Mouse (Mus musculus) limb, embryonic 12.5 days (tissue): ENCODE data around the gene Dstyk. TPM values are rescaled to one million over a fixed set of nuclear protein-coding genes. Genes with fewer than 3 reads are reported as not detected.
"Not testable (repeated sequence)": the region's sequence is repeated elsewhere in the genome, so short reads cannot be mapped to it uniquely, and the experiment has no call there.

Experiments
- ATAC-seq: fragments of 200-750 bp; cut with Nextera tagmentation; 2 replicates; pipeline ENCODE4 v1.8.0; 2017; ENCODE audit warnings: low read depth, moderate TSS enrichment; ENCODE audit not compliant: insufficient number of reproducible peaks, insufficient read depth, low FRiP score, low TSS enrichment
- H3K27ac ChIP-seq: fragments of 300-500 bp; sonication (generic); 2 replicates; pipeline ENCODE4 v1.5.1; 2016; ENCODE audit warnings: mild to moderate bottlenecking, moderate library complexity
- H3K27me3 ChIP-seq: fragments of 300-500 bp; sonication (generic); 2 replicates; pipeline ENCODE4 v1.6.1; 2016; ENCODE audit warnings: mild to moderate bottlenecking, moderate library complexity
- H3K36me3 ChIP-seq: fragments of 300-500 bp; sonication (generic); 2 replicates; pipeline ENCODE4 v1.6.1; 2016; ENCODE audit warnings: mild to moderate bottlenecking, moderate library complexity
- H3K4me1 ChIP-seq: fragments of 300-500 bp; sonication (generic); replicated peaks from 2 replicates; pipeline ENCODE4 v1.6.1; 2016
- H3K4me2 ChIP-seq: fragments of 300-500 bp; sonication (generic); 2 replicates; pipeline ENCODE4 v1.6.1; 2016; ENCODE audit warnings: mild to moderate bottlenecking, moderate library complexity
- H3K4me3 ChIP-seq: fragments of 300-500 bp; sonication (generic); replicated peaks from 2 replicates; pipeline ENCODE4 v1.5.1; 2016; ENCODE audit warnings: mild to moderate bottlenecking
- H3K9ac ChIP-seq: fragments of 300-500 bp; sonication (generic); replicated peaks from 2 replicates; pipeline ENCODE4 v1.6.1; 2016; ENCODE audit warnings: mild to moderate bottlenecking, moderate library complexity
- H3K9me3 ChIP-seq: fragments of 300-500 bp; sonication (generic); 2 replicates; pipeline ENCODE4 v1.6.1; 2016; ENCODE audit warnings: mild to moderate bottlenecking, moderate library complexity
- WGBS: fragments of 180-500 bp; shearing (Covaris S2); methylation state at CpG from one replicate; pipeline ENCODE4 v1.1.7; 2016; 5-methylcytosine and 5-hydroxymethylcytosine counted together
- polyA plus RNA-seq: library from polyadenylated mRNA; unstranded; fragments of >200 nt; fragmentation: Nextera tagmentation; extraction: Ambion mirVana; gene quantifications from 2 replicates; pipeline ENCODE4 v1.2.1, GENCODE M21; 2016

The Dstyk gene
- polyA plus RNA-seq, 1 experiment from 2014 or later: 21.3 TPM

GRCm38 (mm10) chr1:132437389-132437788 is 20.0 kb downstream of the Dstyk start:
- Histone ChIP-seq H3K27me3 (no peaks in the 10 kb centered on the region), H3K4me2 (no peak overlapping the region), H3K4me3 (no peak overlapping the region), H3K9ac (no peak overlapping the region), H3K9me3 (peaks cover 6% of the 10 kb centered on the region), H3K4me1 (no peaks in the 10 kb centered on the region), H3K27ac (peak overlapping the region; percentile 20; the same call in 1 of the 2 replicates), H3K36me3 (peaks cover 59% of the 10 kb centered on the region)
- no peak for ATAC-seq
- WGBS: 85% methylated on average over 5 of the region's 5 CpGs

- Histone ChIP-seq H3K9me3 (peaks cover 6% of the 10 kb centered on the region), H3K36me3 (peaks cover 62% of the 10 kb centered on the region), H3K4me3 (no peak overlapping the region), H3K27ac (no peak overlapping the region), H3K9ac (no peak overlapping the region), H3K4me1 (no peaks in the 10 kb centered on the region), H3K4me2 (no peak overlapping the region), H3K27me3 (no peaks in the 10 kb centered on the region)
- ATAC-seq: no peak
- WGBS: 70% methylated on average over 1 of the region's 1 CpGs
Observed at GRCm38 (mm10) chr1:132440896-132441435, 23.6 kb downstream of the Dstyk start.

DNA sequence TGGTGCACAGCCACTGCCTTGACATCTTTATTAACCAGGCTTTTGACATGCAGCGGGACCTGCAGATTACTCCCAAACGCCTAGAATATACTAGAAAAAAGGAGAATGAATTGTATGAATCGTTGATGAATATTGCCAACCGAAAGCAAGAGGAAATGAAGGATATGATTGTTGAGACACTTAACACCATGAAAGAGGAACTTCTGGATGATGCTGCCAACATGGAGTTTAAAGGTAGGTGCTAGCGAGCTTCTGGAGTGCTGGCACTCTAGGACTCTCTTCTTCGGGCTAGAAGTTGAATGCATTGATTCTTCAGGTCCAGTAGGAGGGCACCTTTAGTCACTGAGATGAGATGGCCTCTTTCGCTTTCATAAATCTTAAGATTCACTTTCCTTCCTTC is 32.4 kb downstream of the Dstyk start:
- Histone ChIP-seq H3K4me1 (no peaks in the 10 kb centered on the region), H3K4me3 (no peak overlapping the region), H3K9me3 (no peaks in the 10 kb centered on the region), H3K9ac (no peak overlapping the region), H3K36me3 (peaks cover 77% of the 10 kb centered on the region), H3K27ac (no peak overlapping the region), H3K27me3 (no peaks in the 10 kb centered on the region), H3K4me2 (no peak overlapping the region)
- ATAC-seq: no peak
- WGBS: 95% methylated on average over 7 of the region's 7 CpGs

- no peak for ATAC-seq
- H3K27me3 ChIP-seq: no peaks in the 10 kb centered on the region
- H3K9me3 ChIP-seq: no peaks in the 10 kb centered on the region
- H3K27ac ChIP-seq: no peak overlapping the region
- H3K4me3 ChIP-seq: no peak overlapping the region
- no peaks in the 10 kb centered on the region for H3K4me1 ChIP-seq
- no peak overlapping the region for H3K4me2 ChIP-seq
- peaks cover 73% of the 10 kb centered on the region for H3K36me3 ChIP-seq
- 66% methylated on average over 5 of the region's 5 CpGs for WGBS
- no peak overlapping the region for H3K9ac ChIP-seq
Observed at GRCm38 (mm10) chr1:132464651-132465050, 47.3 kb downstream of the Dstyk start.

GRCm38 (mm10) chr1:132468926-132469325 is 51.6 kb downstream of the Dstyk start:
- Histone ChIP-seq H3K9ac (no peak overlapping the region), H3K9me3 (no peaks in the 10 kb centered on the region), H3K4me2 (no peak overlapping the region), H3K4me3 (no peak overlapping the region), H3K27ac (no peak overlapping the region), H3K4me1 (no peaks in the 10 kb centered on the region), H3K36me3 (peaks cover 32% of the 10 kb centered on the region), H3K27me3 (no peaks in the 10 kb centered on the region)
- no peak for ATAC-seq

DNA sequence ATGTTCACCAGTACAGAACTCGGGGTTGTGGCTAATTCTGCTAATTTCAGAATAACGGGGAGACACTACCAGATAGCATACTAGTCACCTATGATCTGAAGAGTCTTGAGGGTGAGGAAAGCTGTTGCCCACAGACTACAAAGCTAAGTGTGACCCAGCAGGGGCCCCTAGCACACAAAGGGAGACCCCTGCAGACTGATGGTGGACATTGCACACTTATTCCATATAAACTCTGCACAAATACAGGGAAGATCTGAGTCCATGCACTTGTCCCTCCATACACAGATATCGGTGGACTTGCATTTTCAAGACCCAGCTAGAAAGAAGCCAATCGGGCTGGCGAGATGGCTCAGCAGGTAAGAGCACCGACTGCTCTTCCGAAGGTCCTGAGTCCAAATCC is 52.2 kb downstream of the Dstyk start:
- ATAC-seq: no peak
- 91% methylated on average over 7 of the region's 7 CpGs for WGBS
- Histone ChIP-seq H3K36me3 (peaks cover 26% of the 10 kb centered on the region), H3K27me3 (no peaks in the 10 kb centered on the region), H3K9ac (no peak overlapping the region), H3K4me1 (no peaks in the 10 kb centered on the region), H3K4me3 (no peak overlapping the region), H3K4me2 (no peak overlapping the region), H3K9me3 (no peaks in the 10 kb centered on the region), H3K27ac (no peak overlapping the region)

GRCm38 (mm10) chr1:132470031-132470430 is 52.7 kb downstream of the Dstyk start:
- not testable (repeated sequence) for H3K27ac ChIP-seq, H3K9ac ChIP-seq, ATAC-seq, H3K4me2 ChIP-seq, H3K4me3 ChIP-seq, H3K9me3 ChIP-seq, H3K27me3 ChIP-seq, H3K4me1 ChIP-seq
- WGBS: 88% methylated on average over 1 of the region's 1 CpGs
- H3K36me3 ChIP-seq: peaks cover 22% of the 10 kb centered on the region

DNA sequence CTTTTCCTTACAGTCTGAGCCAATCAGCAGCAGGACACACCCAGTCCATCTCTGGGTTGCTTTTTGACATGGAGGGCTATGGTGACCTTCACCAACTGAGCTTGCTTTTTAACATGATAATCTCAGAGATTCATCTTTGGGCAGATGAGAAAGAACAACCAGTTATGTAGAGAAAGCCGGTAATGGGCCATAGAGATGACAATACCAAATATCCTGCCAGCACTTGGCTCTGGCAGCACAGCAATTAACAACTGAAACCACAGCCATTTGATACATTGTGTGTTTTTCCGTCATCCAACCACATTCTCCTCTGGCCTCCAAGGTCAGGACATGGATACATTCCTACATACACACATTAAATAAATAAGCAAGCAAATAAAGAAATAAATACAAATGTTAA is 53.7 kb downstream of the Dstyk start:
- ATAC-seq: no peak
- 92% methylated on average over 2 of the region's 2 CpGs for WGBS
- Histone ChIP-seq H3K4me3 (no peak overlapping the region), H3K9ac (no peak overlapping the region), H3K4me1 (peaks cover 7% of the 10 kb centered on the region), H3K27me3 (no peaks in the 10 kb centered on the region), H3K36me3 (peaks cover 13% of the 10 kb centered on the region), H3K4me2 (no peak overlapping the region), H3K27ac (no peak overlapping the region), H3K9me3 (no peaks in the 10 kb centered on the region)

DNA sequence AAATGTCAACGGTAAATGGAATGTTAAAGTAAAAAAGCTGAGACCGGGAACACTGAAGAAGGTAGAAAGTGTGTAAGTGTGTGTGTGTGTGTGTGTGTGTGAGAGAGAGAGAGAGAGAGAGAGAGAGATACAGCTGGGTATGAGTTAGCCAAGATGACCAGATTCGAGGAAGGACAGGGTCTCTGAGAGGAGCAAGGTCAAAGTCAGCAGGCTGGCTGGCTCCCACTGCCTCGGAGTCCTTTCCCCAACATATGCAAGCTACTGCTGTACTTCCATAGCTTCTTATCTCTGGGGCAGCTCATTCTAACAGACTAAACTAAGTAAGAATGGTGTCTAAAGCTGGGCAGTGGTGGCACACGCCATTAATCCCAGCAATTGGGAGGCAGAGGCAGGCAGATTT is 54.1 kb downstream of the Dstyk start:
- no peak overlapping the region for H3K9ac ChIP-seq
- H3K4me1 ChIP-seq: peaks cover 8% of the 10 kb centered on the region
- H3K27me3 ChIP-seq: no peaks in the 10 kb centered on the region
- H3K9me3 ChIP-seq: no peaks in the 10 kb centered on the region
- ATAC-seq: no peak
- H3K4me3 ChIP-seq: no peak overlapping the region
- H3K4me2 ChIP-seq: no peak overlapping the region
- H3K27ac ChIP-seq: no peak overlapping the region
- WGBS: 92% methylated on average over 5 of the region's 5 CpGs
- peaks cover 10% of the 10 kb centered on the region for H3K36me3 ChIP-seq

DNA sequence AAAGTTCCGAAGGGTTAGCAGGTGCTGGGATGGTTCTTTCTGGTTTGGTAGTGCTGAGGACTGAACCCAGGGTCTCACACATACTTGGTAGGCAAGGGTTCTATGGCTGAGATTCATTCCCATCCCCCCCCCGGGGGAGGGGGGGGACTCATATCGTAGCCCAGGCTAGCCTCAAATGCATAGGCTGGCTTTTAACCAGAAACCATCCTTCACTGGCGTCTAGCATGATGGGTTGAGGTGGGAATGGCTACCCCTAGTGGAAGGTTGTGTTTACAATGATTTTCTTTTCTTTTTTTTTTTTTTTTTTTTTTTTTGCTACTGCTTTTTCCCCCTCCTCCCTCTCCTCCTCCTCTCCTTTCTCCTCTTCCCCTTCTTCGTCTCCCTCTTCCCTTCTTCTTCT is 55.2 kb downstream of the Dstyk start:
- H3K4me1 ChIP-seq: peaks cover 8% of the 10 kb centered on the region
- no peak overlapping the region for H3K9ac ChIP-seq
- no peak overlapping the region for H3K4me2 ChIP-seq
- no peaks in the 10 kb centered on the region for H3K9me3 ChIP-seq
- 0 out of 2 replicates have a peak, but pooled peaks cover under 1% of the 10 kb centered on the region for H3K36me3 ChIP-seq
- 61% methylated on average over 5 of the region's 5 CpGs for WGBS
- H3K4me3 ChIP-seq: no peak overlapping the region
- H3K27me3 ChIP-seq: no peaks in the 10 kb centered on the region
- ATAC-seq: no peak
- no peak overlapping the region for H3K27ac ChIP-seq

GRCm38 (mm10) chr1:132474496-132474895 is 57.1 kb downstream of the Dstyk start:
- Histone ChIP-seq H3K9me3 (no peaks in the 10 kb centered on the region), H3K4me1 (peaks cover 21% of the 10 kb centered on the region), H3K27ac (no peak overlapping the region), H3K4me3 (no peak overlapping the region), H3K36me3 (no peaks in the 10 kb centered on the region), H3K27me3 (no peaks in the 10 kb centered on the region), H3K9ac (no peak overlapping the region), H3K4me2 (no peak overlapping the region)
- no peak for ATAC-seq
- 90% methylated on average over 1 of the region's 1 CpGs for WGBS

GRCm38 (mm10) chr1:132476575-132476927 is 59.2 kb downstream of the Dstyk start:
- ATAC-seq: peak; percentile 82

More at GRCm38 (mm10) chr1:132476575-132476927, 59.2 kb downstream of the Dstyk start:
- Histone ChIP-seq H3K4me2 (peak overlapping the region; percentile 77), H3K9ac (peak overlapping the region; percentile 64), H3K36me3 (no peaks in the 10 kb centered on the region), H3K9me3 (no peaks in the 10 kb centered on the region), H3K27ac (peak overlapping the region; percentile 62; the same call in 1 of the 2 replicates), H3K4me1 (peaks cover 28% of the 10 kb centered on the region), H3K27me3 (no peaks in the 10 kb centered on the region), H3K4me3 (peak overlapping the region; percentile 75)
- 9% methylated on average over 9 of the region's 9 CpGs for WGBS
